Mouse (Mus musculus) embryonic facial prominence, embryonic 10.5 days (tissue): ENCODE data around the gene Ddx17. TPM values are rescaled to one million over a fixed set of nuclear protein-coding genes. Genes with fewer than 3 reads are reported as not detected.

Source experiments
- DNase-seq: peaks from one replicate; pipeline ENCODE4 v3.0.0-alpha.2; 2017; ENCODE audit warnings: low spot score
- H3K27ac ChIP-seq: fragments of 300-500 bp; sonication (generic); replicated peaks from 2 replicates; pipeline ENCODE4 v1.5.1; 2016; ENCODE audit warnings: mild to moderate bottlenecking
- H3K27me3 ChIP-seq: fragments of 300-500 bp; sonication (generic); replicated peaks from 2 replicates; pipeline ENCODE4 v1.6.1; 2016; ENCODE audit warnings: low read depth, mild to moderate bottlenecking; ENCODE audit not compliant: poor library complexity, severe bottlenecking
- H3K36me3 ChIP-seq: fragments of 300-500 bp; sonication (generic); replicated peaks from 2 replicates; pipeline ENCODE4 v1.6.1; 2016; ENCODE audit warnings: mild to moderate bottlenecking, moderate library complexity
- H3K4me1 ChIP-seq: fragments of 300-500 bp; sonication (generic); 2 replicates; pipeline ENCODE4 v1.6.1; 2016
- H3K4me3 ChIP-seq: fragments of 300-500 bp; sonication (generic); 2 replicates; pipeline ENCODE4 v1.5.1; 2016; ENCODE audit warnings: mild to moderate bottlenecking, moderate library complexity
- H3K9me3 ChIP-seq: fragments of 300-500 bp; sonication (generic); 2 replicates; pipeline ENCODE4 v1.6.1; 2016; ENCODE audit warnings: mild to moderate bottlenecking
- WGBS: fragments of 180-500 bp; shearing (Covaris S2); methylation state at CpG from one replicate; pipeline ENCODE4 v1.1.7; 2016; 5-methylcytosine and 5-hydroxymethylcytosine counted together
- polyA plus RNA-seq: library from polyadenylated mRNA; unstranded; fragments of >200 nt; fragmentation: Nextera tagmentation; extraction: Ambion mirVana; gene quantifications from 2 replicates; pipeline ENCODE4 v1.2.1, GENCODE M21; 2016

The Ddx17 gene
- polyA plus RNA-seq, 1 experiment from 2014 or later = 44.9 TPM

DNA sequence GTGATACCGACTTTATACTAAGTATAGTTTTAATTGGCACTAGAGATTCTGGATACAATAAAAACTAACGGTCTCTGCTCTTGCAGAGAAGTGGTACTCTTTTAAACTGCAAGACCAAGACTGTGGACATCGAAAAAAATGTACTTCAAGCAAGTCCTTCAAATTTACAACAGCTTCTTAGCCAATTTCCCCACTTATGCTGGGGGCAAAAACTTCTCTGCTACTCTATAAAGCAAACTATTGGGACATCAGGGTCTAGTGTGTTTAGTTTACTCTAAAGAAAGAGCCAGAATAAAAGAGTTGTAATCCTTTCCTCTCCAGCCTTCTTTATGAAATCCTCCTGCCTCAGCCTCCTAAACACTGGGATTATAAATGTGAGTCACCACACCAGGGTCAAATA is 2.6 kb downstream of the Ddx17 start:
- H3K4me3 ChIP-seq = peak overlapping the region; percentile 96
- H3K27ac ChIP-seq = no peak overlapping the region
- 96% methylated on average over 3 of the region's 3 CpGs for WGBS
- DNase-seq = no peak
- no peaks in the 10 kb centered on the region for H3K27me3 ChIP-seq
- H3K4me1 ChIP-seq = peaks cover 25% of the 10 kb centered on the region
- H3K36me3 ChIP-seq = peaks cover 61% of the 10 kb centered on the region
- H3K9me3 ChIP-seq = no peaks in the 10 kb centered on the region

DNA sequence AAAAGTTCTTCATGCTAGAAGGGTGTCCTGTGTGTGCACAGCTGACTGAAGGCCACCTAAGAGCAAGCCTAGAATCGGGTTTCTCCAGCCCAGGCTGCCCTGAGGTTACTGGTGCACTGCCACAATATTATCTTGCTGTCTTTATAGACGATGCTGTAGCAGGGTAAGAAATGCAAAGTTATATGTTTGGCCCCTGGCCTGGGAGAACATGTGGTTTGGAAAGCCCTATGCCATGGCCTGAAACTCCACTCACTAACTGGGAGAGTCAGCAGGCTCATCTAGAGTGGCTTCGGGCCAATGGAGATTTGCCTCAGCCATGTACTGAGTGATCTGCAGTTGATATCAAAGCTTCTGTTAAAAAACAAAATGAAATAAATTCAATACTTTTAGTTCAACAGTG is 12.7 kb downstream of the Ddx17 start:
- Histone ChIP-seq H3K4me3 (no peak overlapping the region), H3K4me1 (no peaks in the 10 kb centered on the region), H3K27ac (no peak overlapping the region), H3K27me3 (no peaks in the 10 kb centered on the region), H3K9me3 (no peaks in the 10 kb centered on the region), H3K36me3 (peaks cover 100% of the 10 kb centered on the region)
- 88% methylated on average over 3 of the region's 3 CpGs for WGBS
- no peak for DNase-seq

DNA sequence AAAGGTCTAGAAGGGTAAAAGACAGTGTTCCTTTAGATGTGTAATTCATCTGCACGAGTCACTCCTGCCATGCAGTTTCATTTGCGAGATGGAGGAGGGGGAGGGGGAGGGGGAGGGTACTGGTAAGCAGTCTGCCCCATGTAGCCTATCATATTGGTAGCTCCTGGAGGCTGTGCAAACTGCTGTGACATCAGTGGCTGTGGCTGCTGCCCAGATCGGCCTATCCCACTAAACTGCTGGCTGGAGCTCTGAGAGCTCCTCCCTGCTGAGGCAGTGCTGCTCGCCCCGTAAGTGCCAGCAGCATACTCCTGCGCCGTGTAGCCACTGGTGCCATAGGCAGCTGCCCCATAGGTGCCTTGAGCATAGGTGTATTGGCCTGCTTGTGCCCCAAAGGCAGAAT is 16.6 kb downstream of the Ddx17 start:
- no peak overlapping the region for H3K27ac ChIP-seq
- no peak overlapping the region for H3K4me3 ChIP-seq
- 84% methylated on average over 7 of the region's 7 CpGs for whole genome bisulfite sequencing
- no peaks in the 10 kb centered on the region for H3K9me3 ChIP-seq
- DNase-seq = peak; percentile 21
- H3K4me1 ChIP-seq = no peaks in the 10 kb centered on the region
- H3K27me3 ChIP-seq = no peaks in the 10 kb centered on the region
- H3K36me3 ChIP-seq = peaks cover 95% of the 10 kb centered on the region

DNA sequence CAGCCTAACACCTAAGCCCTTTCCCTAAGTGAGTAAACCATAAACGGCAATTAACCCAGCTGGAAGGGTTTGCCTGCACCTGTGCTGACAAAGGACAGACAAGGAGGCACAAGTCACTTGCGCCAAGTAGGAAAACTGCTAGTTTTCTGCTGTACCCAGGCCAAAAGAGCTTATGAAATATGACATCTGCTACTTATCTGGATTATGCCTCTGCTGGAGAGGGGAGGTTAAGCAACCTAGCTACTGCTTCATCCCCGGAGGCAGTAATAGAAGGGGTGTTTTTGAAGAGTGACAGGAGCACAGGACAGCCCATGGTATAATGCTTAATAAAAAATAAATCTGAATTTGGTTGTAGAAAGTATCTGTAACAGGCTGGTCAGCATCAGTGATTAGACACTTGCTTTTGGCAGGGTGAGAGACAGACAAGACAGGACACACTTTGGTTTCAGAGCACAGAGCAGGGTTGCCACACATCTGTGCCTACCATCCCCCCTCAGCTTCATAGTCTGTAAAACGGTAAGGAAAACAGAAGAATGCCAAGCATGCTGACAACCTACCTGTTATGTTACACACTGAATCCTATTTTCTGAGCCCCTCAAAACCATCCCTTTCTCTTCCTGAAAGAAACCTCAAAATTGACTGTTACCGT is 18.4 kb downstream of the Ddx17 start:
- Histone ChIP-seq H3K4me1 (no peaks in the 10 kb centered on the region), H3K36me3 (peaks cover 77% of the 10 kb centered on the region), H3K9me3 (no peaks in the 10 kb centered on the region), H3K4me3 (no peak overlapping the region), H3K27me3 (no peaks in the 10 kb centered on the region), H3K27ac (no peak overlapping the region)
- no peak for DNase-seq
- 82% methylated on average over 5 of the region's 5 CpGs for WGBS

DNA sequence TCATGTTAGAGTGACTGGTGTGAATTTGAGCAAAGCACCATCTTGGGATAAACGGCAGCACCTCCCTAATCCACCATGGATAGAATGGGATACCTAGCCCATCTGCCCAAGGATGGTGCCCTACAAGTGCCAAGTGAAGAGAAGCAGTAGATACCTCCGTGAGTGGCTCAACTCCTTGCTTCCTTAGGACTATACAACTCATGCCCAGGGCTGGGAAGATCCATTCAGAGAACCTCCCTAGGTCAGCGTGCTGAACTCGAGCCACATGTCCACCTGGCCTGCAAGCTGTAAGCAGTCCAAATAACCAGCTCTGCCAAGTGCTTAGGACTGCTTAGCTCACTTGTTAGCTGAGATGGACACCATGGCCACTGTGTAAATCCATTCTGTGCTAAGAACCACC is 19.3 kb downstream of the Ddx17 start:
- Histone ChIP-seq H3K27ac (no peak overlapping the region), H3K4me1 (no peaks in the 10 kb centered on the region), H3K9me3 (no peaks in the 10 kb centered on the region), H3K27me3 (no peaks in the 10 kb centered on the region), H3K4me3 (no peak overlapping the region), H3K36me3 (peaks cover 68% of the 10 kb centered on the region)
- peak; percentile 15 for DNase-seq
- WGBS = 81% methylated on average over 4 of the region's 4 CpGs

DNA sequence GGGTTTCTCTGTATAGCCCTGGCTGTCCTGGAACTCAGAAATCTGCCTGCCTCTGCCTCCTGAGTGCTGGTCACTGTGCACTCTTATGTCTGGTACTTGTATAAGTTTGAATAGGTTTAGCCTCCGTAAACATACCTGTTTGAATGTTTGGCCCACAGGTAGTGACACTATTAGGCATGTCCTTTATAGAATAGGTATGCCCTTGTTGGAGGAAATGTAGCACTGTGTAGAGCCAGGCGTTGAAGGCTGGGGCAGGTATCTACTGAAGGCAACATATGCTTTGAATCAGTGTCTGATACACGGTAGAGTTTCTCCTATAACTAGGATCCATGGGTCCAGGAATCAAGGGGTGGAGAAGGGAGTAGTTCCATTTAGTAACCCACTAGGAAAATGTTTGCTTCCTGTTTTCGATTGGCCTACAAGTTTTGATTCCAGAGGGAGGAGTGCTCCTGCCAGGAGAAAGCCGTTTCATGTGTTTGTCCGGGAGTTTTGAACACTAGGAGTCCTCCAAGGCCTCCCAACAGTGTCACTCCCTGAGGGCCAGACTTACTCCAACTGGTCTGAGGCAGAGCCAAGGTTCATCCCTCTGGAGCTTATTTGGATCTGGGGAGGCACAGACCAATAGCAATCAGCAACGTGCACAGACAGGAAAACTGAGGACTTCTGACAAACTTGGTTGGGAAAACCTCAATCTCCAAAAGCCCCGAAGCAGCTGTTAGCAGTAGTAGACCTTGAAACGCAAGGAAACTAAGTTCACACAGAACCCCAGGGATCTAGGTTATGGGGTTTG is 20.4 kb downstream of the Ddx17 start:
- Histone ChIP-seq H3K27ac (no peak overlapping the region), H3K36me3 (peaks cover 58% of the 10 kb centered on the region)
- 65% methylated on average over 9 of the region's 9 CpGs for WGBS

DNA sequence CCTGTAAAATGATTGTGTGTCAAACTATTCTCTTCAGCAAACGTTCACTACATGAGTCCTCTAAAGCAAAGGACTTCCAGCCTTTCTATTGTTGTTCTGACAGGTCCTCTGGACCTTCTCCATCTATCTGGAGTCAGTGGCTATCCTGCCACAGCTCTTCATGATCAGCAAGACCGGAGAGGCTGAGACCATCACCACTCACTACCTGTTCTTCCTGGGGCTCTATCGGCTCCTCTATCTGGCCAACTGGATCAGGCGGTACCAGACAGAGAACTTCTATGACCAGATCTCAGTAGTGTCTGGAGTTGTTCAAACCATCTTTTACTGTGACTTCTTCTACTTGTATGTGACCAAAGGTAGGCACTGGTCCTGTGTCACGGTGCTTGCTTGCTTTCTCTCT is 21.0 kb downstream of the Ddx17 start:
- Histone ChIP-seq H3K36me3 (peaks cover 52% of the 10 kb centered on the region), H3K9me3 (no peaks in the 10 kb centered on the region), H3K27me3 (no peaks in the 10 kb centered on the region), H3K27ac (no peak overlapping the region), H3K4me3 (no peak overlapping the region), H3K4me1 (no peaks in the 10 kb centered on the region)
- 90% methylated on average over 5 of the region's 5 CpGs for WGBS
- DNase-seq = no peak

More for the DNA sequence above, 20.4 kb downstream of the Ddx17 start:
- H3K4me1 ChIP-seq = no peaks in the 10 kb centered on the region
- no peak overlapping the region for H3K4me3 ChIP-seq
- H3K9me3 ChIP-seq = no peaks in the 10 kb centered on the region
- peak; percentile 15 for DNase-seq
- H3K27me3 ChIP-seq = no peaks in the 10 kb centered on the region

DNA sequence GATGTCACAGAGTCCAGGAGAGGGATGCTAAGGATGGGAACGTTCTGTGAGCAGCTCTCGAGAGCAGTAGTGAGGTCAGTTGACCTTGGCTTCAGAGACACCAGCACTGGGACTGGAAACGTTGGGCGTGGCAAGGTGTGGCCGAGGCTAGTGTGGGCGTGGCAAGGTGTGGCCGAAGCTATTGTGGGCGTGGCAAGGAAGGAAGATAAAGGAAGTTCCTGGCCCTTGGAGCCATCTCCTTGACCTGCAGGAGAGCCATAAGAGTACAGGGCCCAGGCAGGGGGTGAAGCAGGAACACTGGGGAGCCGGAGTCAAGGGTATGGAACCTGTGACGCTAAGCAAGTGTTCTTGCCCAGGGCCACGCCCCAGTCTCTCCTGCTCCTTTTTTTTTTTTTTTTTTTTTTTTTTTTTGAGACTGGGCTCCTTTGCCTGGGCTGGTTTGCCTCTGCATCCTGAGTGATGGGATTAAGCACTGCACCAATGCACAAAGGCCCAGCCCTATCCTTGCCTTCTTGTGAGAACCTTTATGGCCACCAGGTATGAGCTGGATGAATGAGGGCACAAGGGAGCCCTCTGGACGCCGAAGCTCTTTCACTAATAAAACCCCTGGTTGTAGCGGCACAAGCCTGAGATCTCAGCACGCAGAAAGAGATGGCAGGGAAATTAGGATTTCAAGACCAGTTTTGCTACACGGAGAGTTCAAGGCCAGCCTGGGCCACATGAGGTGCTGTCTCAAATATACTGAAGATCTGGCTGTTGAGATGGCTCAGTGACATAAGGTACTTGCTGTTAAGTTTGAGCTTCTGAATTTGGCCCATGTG is 26.9 kb downstream of the Ddx17 start:
- H3K4me3 ChIP-seq = 0 out of 2 replicates have a peak overlapping the region, but pooled peaks have one; percentile 3
- 51% methylated on average over 16 of the region's 16 CpGs for WGBS
- peaks cover 49% of the 10 kb centered on the region for H3K27me3 ChIP-seq

DNA sequence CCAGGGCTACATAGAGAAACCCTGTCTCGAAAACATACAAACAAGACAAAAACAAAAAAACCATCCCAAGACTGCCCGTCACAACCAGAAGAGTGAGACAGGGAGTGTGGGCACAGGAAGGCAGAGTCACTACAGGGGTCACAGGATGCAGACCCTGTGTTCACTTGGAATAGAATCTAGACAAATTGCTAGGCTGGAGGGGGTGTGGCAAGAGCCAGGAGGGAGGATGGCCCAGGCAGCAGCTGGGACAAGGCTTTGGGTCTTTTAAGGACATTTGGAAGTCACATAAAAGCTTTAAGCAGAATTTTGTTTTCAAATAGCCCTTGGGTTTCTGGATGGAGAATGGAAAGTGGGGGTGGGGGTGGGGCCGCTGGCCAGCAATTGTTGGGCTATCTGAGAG is 28.0 kb downstream of the Ddx17 start:
- peaks cover 59% of the 10 kb centered on the region for H3K27me3 ChIP-seq
- H3K9me3 ChIP-seq = no peaks in the 10 kb centered on the region
- DNase-seq = no peak
- 84% methylated on average over 3 of the region's 3 CpGs for WGBS
- peaks cover 33% of the 10 kb centered on the region for H3K4me1 ChIP-seq
- no peak overlapping the region for H3K27ac ChIP-seq
- H3K36me3 ChIP-seq = no peaks in the 10 kb centered on the region
- no peak overlapping the region for H3K4me3 ChIP-seq

More for the DNA sequence above, 26.9 kb downstream of the Ddx17 start:
- Histone ChIP-seq H3K9me3 (no peaks in the 10 kb centered on the region), H3K36me3 (no peaks in the 10 kb centered on the region), H3K4me1 (peaks cover 25% of the 10 kb centered on the region), H3K27ac (no peak overlapping the region)
- DNase-seq = peak; percentile 8

DNA sequence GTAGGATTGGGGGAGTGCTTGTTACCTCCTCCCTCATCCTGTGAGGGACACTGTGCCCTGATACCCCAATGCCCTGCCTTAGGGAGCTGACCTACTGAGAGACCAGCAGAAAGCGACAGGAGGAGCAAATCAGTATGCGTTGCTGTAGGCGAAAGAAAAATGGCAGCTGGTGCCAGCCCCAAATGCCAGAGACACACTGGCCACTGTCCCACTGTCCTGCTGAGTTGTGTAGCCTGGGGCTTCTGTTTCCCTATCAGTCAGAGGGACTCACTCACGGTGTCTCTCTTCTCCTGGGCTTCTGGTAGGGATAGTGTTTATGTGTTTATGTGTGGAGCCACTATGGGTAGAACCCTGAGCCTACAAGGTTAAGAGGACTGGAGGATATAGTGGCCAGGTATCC is 28.8 kb downstream of the Ddx17 start:
- peaks cover 33% of the 10 kb centered on the region for H3K4me1 ChIP-seq
- peaks cover 68% of the 10 kb centered on the region for H3K27me3 ChIP-seq
- H3K27ac ChIP-seq = no peak overlapping the region
- H3K4me3 ChIP-seq = 0 out of 2 replicates have a peak overlapping the region, but pooled peaks have one; percentile 70
- DNase-seq = no peak
- H3K9me3 ChIP-seq = no peaks in the 10 kb centered on the region
- no peaks in the 10 kb centered on the region for H3K36me3 ChIP-seq
- 67% methylated on average over 4 of the region's 4 CpGs for WGBS

DNA sequence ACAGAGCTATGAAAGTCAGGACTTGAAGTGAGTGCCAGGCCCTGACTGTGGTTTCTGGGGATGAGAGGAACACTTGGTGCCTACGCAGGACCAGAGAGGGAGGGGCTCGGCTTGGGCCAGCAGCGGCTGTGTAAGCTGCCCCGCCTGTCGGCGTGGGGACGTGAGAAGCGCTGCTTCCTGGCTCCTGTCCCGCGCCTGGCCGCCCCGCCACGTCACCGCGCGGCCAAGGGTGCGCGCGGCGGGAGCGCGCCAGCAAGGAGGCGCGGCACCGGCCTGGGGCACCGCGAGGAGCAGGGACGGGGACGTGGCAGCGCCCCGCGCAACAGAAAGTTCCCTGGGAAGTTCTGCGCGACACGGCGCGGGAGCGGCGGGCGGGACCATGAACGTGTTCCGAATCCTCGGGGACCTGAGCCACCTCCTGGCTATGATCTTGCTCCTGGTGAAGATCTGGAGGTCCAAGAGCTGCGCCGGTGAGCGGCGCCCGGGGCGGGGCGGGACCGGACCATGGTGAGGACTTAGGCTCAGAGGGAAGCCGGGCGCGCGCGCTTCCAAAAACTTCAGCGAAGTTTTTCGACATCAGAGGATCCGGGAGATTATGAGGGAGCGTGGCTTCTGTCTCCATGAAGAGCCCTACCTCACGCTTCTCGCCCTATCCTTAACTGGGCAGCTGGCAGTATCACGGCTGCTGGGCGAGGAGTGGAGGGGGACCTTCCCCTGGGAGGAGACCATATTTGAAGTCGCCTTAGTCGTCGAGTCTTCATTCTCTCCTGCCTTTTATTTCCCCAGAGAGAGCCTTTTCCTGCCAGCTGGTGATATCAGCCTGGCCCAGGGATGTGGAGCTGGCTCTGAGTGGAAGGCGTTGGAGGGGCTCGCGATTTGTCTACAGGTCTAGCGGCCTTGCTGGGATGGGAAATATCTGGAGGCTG is 30.1 kb downstream of the Ddx17 start, which contains the start of gene Kdelr3:
Kdelr3 (plus strand) TSS at position 241 of the 926 bp plus-strand sequence.
- Histone ChIP-seq H3K9me3 (no peaks in the 10 kb centered on the region), H3K36me3 (no peaks in the 10 kb centered on the region), H3K27ac (peak within 1 kb of the TSS; percentile 67), H3K27me3 (peaks cover 81% of the 10 kb centered on the region), H3K4me3 (peak within 1 kb of the TSS; percentile 70), H3K4me1 (peaks cover 45% of the 10 kb centered on the region)
- WGBS = under 1% methylated on average over 71 of the region's 71 CpGs
- DNase-seq = peak; percentile 65
